Mouse (Mus musculus): ENCODE results near the gene Zfp42.

The Zfp42 gene

DNA sequence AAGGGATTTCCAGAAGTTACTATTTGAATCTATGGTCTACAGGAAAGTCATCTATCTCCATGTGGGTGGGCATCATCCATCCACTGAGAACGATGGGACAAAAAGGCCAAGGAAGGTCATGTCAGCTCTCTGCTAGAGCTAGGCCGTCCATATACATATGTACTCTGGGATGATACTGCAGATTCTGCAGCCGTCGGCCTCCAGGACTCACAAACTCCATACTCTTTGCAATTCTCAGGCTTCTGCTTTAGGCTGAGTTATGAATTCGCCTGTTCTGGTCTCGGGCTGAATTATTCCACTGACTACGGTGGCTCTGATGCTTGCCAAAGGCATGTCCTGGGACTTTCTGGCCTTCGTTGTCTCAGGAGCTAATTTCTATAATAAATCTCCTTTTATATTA is 58.1 kb downstream of the Zfp42 start:
- DNase-seq, result no peak

Data from kidney, postnatal 25 days (tissue).